Mouse (Mus musculus) ovary, postnatal 14 days (tissue): ENCODE measurements around the gene Mmp19.

ENCODE experiments used
- DNase-seq: peaks from one replicate; pipeline ENCODE4 v3.0.0; 2022; ENCODE audit warnings: low spot score

Gene Mmp19

DNA sequence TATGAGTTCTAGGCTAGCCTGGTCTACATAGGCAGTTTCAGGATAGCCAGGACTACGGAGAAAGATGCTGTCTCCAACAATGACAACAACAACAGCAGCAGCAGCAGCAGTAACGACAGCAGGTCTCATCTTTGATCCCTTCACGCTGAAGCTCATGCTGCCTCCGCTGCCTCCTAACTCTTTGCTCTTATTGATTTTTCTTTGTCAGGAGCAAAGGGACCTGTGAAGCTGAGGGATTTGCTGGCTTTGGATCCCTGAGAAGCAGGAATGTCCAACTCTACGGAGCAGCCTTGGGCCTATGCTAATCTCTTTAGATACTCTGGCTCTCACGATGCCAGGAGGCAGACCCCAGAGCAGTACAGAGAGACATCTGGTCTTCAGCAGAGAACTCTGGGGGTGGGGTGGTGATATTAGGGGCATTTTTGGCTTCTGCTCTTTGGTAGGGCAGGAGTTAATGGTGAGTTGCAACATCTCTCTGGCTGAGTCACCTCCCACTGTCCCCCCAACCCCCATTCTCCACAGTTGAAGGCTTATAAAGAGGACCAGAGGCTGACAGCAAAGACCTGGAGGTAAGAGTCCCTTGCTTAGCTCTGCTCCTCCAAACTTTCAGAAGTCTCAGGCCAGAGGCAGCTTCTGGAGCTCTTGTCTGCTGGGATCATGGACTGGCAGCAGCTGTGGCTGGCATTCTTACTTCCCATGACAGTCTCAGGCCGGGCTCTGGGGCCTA, at the start of gene Mmp19:
Mmp19 (plus strand) TSS at position 513 of the 727 bp plus-strand sequence.
- DNase-seq: no peak

DNA sequence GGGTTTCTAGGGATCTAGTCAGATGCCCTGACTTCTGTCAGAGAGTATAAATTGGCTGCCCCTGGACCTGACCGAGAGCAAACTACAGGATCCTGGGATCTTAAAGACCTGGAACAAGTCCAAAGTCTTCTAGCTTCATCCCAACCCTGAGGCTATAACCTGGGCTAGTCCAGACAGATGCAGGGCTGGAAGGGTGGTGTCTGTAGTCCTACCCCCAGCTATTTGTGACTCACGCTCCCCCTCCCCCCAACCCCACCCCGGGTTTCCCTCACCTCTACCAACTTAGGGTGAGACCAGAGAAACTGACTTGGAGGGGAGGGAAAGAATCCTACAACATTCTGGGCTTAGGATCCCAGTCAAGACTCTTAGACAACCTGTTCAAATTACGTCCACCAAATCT, 48.1 kb upstream of the Mmp19 start:
- no peak for DNase-seq

DNA sequence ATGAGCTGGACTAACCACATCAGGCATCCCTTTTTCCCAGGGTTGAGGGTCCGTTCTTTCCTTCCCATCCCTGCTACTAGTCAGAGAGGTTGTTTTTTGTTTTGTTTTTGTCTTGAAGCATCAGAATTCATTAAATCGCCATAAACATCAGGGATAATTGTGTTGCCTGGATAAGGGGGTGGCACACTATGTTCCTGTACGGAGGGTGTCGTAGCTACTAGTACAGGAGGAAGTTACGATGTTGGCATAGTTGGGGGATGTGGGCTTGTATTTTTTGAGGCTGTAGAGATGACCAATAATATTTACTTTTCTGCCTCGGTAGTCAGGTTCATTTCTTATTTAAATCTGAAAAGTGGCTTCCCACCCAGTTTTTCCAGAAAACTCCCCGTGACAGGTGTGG, 47.5 kb upstream of the Mmp19 start:
- DNase-seq: no peak

DNA sequence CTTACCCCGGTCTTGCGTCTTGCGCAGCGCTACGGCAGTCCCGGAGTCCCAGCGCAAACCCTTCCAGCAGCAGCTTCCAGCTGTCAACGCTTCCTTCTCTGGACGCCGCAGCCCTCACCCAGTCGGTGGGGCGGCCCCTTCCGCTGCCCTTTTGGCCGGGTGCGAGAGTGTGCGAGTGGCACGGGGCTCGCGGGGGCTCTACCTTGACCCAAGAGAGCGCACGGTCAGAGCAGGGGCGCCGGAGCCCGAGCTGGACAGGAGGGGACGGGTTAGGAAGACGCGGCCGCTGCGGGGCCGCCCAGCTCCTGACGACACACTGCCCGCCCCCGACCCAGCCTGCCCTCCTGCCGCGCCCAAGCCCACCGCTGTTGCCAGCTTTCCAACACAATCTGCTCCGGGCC, 46.9 kb upstream of the Mmp19 start:
- DNase-seq: peak; percentile 41

DNA sequence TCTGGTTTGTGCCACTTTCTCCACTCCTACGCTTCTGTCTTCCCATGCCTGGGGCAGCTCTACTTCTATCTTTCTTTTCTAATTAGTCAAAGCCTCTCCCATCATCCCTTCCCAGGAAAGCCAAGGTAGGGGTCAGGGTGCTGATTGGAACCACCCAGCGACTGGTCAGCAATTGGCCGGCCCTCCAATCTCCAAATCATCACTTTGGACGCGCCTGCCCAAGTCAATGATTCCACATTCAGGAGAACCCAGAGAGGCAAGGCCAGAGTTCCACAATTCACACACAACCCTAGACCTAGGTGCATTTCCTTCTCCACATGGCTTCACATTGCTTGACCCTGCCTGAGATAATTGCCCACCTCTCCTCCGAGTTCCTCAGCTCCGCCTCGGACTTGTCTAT, 46.5 kb upstream of the Mmp19 start:
- DNase-seq: no peak

DNA sequence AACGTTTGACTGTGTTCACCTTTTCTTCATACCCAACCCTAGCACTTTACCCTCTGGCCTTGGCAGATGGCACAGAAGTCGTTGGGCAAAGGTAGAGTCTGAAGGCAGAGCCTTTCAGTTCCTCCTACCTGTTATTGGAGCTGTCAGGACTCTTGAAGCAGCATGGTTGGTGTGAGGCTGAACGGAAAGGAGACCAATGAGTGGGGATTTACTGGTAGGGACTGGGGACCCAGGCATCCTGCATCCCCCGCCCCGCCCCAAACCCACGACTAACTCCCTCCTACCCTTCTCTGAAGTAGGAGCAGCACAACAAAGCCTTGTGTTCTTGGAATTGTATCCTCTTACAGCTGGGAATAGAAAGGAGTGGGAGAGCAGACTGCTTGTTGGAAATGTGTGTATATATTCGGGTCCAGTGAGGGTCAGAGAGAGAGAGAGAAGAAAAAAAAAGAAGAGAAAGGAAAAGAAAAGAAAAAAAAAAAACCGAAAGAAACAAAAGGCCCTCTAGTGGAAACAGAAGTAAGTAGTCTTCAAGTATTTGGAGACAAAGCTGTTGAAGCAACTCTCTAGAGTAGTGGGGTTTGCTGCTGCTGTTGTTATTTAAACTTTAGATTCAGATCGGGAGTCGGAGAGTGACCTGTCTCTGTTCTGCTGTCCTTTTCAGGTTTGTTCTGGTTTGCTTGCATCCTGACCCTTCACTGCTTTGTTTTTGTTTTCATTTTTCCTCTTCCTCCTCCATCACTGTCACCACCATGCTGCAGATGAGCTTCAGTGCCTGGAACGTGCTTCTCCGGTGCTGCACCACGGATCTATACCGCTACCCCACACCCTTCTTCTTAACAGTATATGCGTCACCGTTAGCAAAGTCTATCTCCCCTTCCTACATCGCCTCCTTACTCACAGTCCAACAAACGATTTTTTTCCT, 45.8 kb upstream of the Mmp19 start, which contains the start of gene Dgka:
Dgka (minus strand) TSS at position 176 of the 922 bp plus-strand sequence.
- DNase-seq: no peak

DNA sequence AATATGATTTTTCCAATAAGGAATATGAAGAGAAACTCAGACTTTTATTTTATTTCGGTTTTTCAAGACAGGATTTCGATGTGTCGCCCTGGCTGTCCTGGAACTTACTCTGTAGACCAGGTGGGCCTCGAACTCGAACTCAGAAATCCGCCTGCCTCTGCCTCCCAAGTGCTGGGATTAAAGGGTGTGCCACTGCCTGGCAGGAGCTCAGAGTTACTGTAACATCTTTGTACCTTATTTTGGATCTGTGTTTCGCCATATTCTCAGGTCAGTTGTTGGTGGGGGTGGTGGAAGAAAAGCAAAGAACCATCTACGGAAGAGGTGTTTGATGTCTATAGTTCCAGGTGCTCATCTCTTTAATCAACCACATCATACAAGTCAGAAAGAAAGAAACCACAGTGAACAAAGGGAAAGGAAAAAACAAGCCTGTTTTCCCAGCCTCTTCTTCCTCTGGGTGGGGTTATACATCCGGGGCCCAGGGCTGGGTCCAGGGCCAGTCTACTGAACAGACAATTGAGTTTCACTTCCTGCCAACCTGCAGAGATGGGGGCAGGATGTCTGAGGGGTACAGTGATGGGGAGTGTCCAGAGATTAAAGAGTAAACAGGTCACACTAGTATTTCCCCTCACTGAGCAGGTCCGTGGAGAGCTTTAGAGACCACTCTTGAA, 44.6 kb upstream of the Mmp19 start:
- no peak for DNase-seq

DNA sequence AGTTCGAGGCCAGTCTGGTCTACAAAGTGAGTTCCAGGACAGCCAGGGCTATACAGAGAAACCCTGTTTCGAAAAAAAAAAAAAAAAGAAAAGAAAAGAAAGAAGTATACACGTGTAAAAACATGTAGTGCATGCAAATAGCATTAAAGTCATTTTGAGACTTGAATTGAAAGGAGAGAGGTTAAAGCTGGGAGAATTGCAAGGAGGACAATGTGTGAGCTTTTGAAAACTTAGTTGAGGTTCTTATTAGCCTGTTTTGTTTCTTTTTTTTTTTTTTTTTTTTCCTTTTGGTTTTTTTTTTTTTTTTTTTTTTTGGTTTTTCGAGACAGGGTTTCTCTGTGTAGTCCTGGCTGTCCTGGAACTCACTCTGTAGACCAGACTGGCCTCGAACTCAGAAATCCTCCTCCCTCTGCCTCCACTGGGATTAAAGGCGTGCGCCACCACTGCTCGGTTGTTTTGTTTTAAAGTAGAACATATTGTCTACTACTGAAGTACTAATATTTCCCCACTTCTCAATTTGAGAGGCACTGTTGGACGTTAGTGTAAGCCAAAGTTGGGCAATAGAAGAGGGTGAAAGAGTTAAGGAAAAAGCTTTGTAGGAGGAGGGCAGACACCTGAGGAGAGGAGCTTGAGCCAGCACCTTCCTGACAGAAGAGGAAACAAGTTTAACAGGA, 43.6 kb upstream of the Mmp19 start:
- DNase-seq: no peak

DNA sequence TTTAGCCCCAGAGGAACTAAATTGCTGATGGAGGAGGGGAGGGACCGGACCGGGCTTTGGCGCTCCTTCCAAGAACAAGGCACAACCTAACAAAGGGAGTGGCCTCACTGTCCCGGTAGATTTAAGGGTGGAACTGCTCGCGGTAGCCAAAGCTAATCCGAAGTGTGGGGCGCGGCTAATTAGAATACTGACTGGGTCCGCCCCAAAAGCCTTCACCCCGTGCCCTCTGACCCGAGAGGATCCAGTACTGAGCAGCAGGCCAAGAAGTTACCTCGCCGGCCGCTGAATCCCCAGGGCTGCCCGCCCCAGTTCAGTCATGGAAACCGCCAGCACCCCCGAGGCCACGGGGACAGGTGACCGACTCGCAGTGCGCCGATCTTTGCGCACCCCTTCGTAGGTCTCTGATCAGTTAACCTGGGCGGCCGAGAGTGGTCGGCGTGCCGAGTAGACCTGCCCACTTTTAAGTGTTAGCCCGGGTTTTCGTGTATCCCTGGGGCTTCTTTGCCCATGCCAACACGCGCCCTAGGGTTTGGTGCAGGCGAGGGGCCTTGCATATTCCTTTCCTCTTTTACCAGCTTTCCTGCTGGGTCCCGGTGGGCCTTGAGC, 43.0 kb upstream of the Mmp19 start, which contains the start of gene Pym1:
Pym1 (plus strand) TSS at position 244 of the 606 bp plus-strand sequence.
- DNase-seq: peak; percentile 65

DNA sequence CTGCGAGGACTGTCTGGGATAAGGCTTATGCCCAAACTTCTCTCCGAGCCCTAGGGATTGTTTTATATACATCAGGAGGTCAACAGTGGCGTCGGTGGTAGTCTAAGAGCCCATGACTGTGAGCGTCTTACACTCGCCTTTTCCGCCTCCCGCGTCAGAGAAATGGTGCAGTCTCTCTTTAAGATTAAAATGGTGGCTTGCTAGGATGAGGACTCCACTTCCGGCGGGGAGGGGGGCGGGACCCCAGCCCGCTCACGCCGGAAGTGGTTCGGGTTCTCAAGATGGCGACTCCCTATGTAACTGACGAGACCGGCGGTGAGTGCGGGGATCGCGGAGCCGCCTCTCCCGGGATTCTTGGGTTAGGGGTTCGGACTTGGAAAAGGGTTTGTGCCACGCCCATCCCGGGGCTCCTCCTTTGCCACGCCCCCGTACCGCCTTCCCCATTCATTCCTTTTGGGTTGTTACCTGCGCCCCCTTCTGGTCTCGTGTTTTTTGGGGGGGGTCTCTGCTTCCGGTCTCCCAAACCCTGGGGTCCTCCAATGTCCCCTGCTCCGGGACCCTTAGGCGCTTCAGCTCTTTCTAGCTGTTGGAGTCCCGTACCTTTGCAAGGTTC, 42.4 kb upstream of the Mmp19 start:
- peak; percentile 45 for DNase-seq

DNA sequence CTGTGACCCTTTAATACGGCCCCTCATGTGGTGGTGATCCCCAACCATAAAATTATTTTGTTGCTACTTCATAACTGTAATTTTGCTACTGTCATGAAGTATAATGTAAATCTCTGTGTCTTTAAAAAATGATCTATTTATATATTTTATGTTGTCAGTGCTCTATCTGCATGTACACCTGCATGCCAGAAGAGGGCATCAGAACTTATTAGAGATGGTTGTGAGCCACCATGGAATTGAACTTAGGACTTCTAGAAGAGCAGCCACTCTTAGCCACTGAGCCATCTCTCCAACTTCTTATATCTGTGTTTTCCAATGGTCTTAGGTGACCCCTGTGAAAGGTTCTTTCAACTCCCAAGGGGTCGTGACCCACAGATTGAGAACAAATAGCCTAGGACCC, 17.8 kb upstream of the Mmp19 start:
- DNase-seq: no peak

DNA sequence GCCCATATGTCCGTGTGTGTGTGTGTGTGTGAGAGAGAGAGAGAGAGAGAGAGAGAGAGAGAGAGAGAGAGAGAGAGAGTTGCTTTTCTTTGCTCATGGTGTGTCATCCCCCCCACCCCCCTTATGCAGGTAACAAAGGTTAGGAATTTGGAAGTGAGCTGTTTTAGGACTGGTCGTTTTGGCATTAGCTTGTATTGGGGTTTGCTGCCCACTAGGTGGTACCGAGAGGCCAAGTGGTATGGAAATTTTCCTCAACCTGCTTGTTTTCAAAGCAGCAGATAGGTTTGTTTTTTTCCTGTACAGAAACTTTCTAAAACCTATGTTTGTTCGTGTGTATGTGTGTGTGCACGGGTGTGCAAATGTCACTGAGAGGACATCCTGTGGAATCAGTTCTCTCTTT, 17.0 kb upstream of the Mmp19 start:
- DNase-seq: no peak

DNA sequence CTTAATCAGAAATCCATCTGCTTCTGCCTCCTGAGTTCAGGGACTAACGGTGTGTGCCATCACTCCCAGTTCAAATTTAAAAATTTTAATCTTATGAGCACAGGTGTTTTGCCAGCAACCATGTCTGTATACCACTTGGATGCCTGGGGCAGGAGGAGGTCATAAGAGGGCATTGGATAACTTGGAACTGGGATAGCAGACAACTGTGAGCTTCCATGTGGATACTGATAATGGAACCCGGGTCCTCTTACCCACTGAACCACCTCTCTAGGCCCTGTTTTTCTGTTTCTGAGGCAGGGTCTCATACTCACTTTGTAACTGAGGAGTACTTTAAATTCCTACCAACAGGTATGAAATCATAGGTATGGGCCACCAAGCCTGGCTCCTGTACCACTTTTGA, 12.3 kb upstream of the Mmp19 start:
- no peak for DNase-seq

DNA sequence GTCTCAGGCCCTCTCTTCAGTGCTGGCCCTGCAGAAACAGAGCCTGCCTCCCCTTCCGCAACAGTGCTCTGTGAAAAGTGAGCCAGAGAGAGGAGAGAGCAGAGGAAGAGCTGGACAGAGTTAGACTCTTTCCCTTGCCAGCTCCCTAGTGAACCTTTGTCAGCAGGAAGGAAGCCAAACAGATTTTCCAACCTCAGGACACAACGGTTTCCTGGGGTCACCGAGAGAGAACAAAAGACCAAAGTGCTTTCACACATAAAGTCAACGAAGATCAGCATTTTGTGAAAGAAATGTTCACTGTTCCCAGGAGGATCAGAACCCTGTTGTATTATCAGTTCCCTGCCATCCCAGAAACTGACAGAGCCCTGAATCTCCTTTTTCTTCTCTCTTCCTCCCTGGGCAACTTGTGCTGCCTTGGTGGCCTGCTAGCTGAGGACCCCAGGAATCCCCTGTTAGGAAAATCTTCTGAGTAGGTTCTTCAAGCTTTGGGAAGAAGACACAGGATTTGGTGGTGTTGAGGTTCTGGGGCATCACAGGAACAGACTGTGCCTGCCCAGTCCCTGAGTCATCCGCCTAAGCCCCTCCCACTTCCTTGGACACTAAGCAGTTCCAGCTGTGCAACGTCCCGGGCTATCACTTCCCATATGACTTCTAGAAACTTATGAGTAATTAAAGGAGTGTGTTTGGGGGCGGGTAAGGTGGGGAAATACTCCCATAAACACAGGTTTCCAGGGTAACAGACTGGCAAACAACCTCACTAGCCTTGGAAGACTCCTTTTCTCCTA, 11.5 kb upstream of the Mmp19 start:
- DNase-seq: peak; percentile 65

DNA sequence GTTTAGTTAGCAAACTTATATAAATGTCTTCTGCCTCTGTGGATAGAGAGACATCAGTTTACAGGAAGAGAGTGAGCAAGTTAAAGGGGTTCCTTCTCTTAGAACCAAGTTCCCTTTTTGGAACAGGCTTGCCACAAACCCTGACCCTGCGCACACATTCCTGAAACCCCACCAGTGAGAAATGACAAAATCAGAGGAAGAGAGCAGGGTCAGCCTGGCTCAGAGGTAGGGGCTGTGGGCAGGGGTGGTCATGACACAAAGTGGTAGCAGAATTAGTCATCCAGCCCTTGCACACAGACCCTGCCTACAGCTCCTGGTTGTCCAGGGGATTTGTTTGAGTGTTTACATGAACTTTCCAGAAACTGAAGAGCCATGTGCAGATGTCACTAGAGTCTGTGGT, 10.5 kb upstream of the Mmp19 start:
- DNase-seq: no peak

DNA sequence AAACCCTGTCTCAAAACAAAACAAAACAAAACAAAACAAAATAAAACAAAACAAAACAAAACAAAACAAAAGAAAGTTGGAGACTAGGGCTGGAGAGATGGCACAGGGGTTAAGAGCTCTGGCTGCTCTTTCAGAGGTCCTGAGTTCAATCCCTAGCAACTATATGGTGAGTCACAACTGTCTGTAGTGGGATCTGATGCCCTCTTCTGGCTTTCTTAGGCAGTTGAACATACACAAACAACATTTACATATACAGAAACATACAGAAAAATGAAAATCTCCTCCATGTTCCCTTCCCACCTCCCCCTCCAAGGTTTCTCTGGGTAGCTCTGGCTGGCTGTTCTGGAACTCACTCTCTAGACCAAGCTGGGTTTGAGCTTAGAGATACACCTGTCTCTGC, 1.3 kb downstream of the Mmp19 start:
- DNase-seq: no peak

DNA sequence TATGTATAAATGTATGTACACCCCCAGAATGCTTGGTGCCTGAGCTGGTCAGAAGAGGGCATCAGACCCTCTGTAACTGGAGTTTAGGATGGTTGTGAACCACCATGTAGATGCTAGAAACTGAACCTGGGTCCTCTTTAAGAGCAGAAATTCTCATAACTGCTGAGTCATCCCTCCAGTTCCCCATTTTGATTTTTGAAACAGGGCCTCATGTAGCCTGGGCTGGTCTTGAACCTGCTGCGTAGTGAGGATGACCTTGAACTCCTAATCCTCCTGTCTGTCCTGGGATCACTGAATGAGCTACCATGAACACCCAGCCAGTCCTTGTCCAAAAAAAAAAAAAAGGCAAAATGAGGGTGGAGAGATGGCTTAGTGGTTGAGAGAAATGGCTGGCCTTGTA, 2.5 kb downstream of the Mmp19 start:
- DNase-seq: no peak

DNA sequence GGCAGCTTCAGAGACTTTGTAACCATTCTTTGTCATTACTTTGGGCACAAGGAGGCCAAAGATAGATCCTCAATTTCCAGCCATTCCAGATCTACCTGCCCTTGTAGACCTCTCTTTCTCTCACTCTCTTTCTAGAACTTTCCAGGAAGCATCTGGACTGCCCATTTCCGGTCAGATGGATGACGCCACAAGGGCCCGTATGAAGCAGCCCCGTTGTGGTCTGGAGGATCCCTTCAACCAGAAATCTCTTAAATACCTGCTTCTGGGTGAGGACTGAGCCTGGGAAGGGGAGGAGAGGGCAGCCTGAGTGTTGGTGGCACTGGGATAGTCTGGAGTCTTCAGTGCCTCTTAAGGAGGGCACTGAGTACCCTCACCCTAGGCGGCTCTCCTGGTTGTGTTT, 3.7 kb downstream of the Mmp19 start:
- DNase-seq: no peak

DNA sequence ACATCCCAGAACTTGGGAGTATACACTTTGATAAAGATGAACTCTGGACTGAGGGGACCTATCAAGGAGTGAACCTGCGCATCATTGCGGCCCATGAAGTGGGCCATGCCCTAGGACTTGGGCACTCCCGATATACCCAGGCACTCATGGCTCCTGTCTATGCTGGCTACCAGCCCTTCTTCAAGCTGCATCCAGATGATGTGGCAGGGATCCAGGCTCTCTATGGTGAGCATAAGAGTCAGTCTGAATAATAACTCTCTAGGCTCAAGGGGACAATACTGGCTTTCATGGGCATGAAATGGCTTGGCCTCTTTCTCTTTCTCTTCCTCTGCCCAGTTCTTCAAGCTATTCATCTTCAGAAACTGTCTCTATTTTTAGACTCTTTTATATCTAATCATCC, 4.9 kb downstream of the Mmp19 start:
- no peak for DNase-seq

DNA sequence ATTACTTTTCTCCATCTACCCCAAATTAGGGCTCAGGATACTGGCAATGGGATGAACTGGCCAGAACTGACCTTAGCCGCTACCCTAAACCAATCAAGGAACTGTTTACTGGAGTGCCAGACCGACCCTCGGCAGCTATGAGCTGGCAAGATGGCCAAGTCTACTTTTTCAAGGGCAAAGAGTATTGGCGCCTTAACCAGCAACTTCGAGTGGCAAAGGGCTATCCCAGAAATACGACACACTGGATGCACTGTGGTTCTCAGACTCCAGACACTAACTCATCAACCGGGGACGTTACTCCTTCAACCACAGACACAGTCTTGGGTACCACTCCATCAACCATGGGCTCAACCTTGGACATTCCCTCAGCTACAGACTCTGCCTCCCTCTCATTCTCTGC, 8.0 kb downstream of the Mmp19 start:
- no peak for DNase-seq
